Mouse (Mus musculus) adrenal gland (tissue): ENCODE measurements at regions not wholly inside any gene's neighbourhood (a gene's known extent, or its start where the extent isn't known, plus 50 kb on each side); places are given as distances from the start of the nearest gene placed in this dataset.

Experiments used
- microRNA-seq, 2 experiments: library from miRNA; unstranded; fragments of <30 nt; microRNA quantifications; one replicate each; pipeline ENCODE4; 2019

Small RNAs in the stretch of these regions (microRNA-seq; reads per million reads assigned to microRNA genes)
- 0 reads per million in 2 experiments for gene Gm23881
